ENCODE assay signal across 8 mouse cellular contexts in genomic region chr5:129724834-129725773, GRCm38 (mm10). TPM values are rescaled to one million over a fixed set of nuclear protein-coding genes. Genes with fewer than 3 reads are reported as not detected.
DNase-seq lines count a peak whose midpoint lies in the region; ATAC-seq lines count a peak whose summit lies in the region.

Nipsnap2 (plus strand) TSS chr5:129725063.

- no peaks in the 10 kb centered on the region for H3K9me3 ChIP-seq in hindbrain, embryonic 12.5 days (replicated peaks)

- peak; percentile 96 for ATAC-seq in hindbrain, embryonic 12.5 days (ENCODE audit: low FRiP score)

- peak within 1 kb of the TSS; percentile 96 for H3K27ac ChIP-seq in hindbrain, embryonic 12.5 days

- peak within 1 kb of the TSS; percentile 98 for H3K9ac ChIP-seq in hindbrain, embryonic 12.5 days

- no peaks in the 10 kb centered on the region for H3K27me3 ChIP-seq in hindbrain, embryonic 12.5 days

- peaks cover 24% of the 10 kb centered on the region for H3K4me1 ChIP-seq in hindbrain, embryonic 12.5 days

- WGBS in hindbrain, embryonic 12.5 days = 1% methylated on average over 78 of the region's 93 CpGs

- peak within 1 kb of the TSS; percentile 97 for H3K4me3 ChIP-seq in hindbrain, embryonic 12.5 days

- DNase-seq in MN1 (ENCODE audit: low spot score) = peak; percentile 94
- peak; percentile 91 for DNase-seq in cerebellum, adult 9-11 months
- peak; percentile 79 to 90 for DNase-seq in frontal cortex, postnatal 10 days (ENCODE audit: low spot score in 2 of 2)
- DNase-seq in layer of hippocampus, postnatal 14 days (ENCODE audit: low spot score in 2 of 2) = peak; percentile 91 to 95
- peak; percentile 89 for DNase-seq in lung, postnatal 14 days
- peak; percentile 72 for DNase-seq in retina, adult 2 months (ENCODE audit: low read depth, low spot score)
- DNase-seq in thymus, postnatal 36 days = peak; percentile 93 to 96

- H3K4me2 ChIP-seq in hindbrain, embryonic 12.5 days (replicated peaks) = peak within 1 kb of the TSS; percentile 58

- H3K36me3 ChIP-seq in hindbrain, embryonic 12.5 days = peaks cover 1% of the 10 kb centered on the region; the same call in 1 of the 2 replicates

RNA-seq across cellular contexts. Expression of gene Nipsnap2, which starts in this region (rescaled TPM):
- 81.7 and 94.6 TPM in 2 replicates for polyA plus RNA-seq in hindbrain, embryonic 12.5 days (2016; fragmentation: Nextera tagmentation; extraction: Ambion mirVana)
- total RNA-seq in layer of hippocampus, postnatal 14 days (2021) = 10 to 100 TPM; 81.8 to 88.3 TPM

Comparison
In these comparisons a context has a peak if more than half of its experiments do, and no peak if none do; other contexts are left out.
1. Peak in every context shown above with its lines: DNase-seq, ATAC-seq, H3K4me3 ChIP-seq and H3K27ac ChIP-seq.